Mouse (Mus musculus): ENCODE measurements around the gene Rbms3. TPM values are rescaled to one million over a fixed set of nuclear protein-coding genes. Genes with fewer than 3 reads are reported as not detected.

Gene Rbms3
- total RNA-seq, 2 experiments from 2014 or later, result 15.1 to 16.3 TPM

- DNase-seq (ENCODE audit: low spot score in 2 of 2), result no peak
- no peak overlapping the region for H3K4me3 ChIP-seq
- no peak overlapping the region for H3K27ac ChIP-seq
- TF ChIP-seq CTCF (conservative IDR thresholded peaks at IDR 0.05), result no peak
Measured at GRCm38 (mm10) chr9:117210344-117210743, 419.4 kb downstream of the Rbms3 start.

- Histone ChIP-seq H3K27ac (no peak overlapping the region), H3K4me3 (no peak overlapping the region)
- no peak for TF ChIP-seq CTCF (conservative IDR thresholded peaks at IDR 0.05)
- no peak for DNase-seq (ENCODE audit: low spot score in 2 of 2)
Measured at GRCm38 (mm10) chr9:117205395-117205794, 424.3 kb downstream of the Rbms3 start.

- H3K27ac ChIP-seq, result no peak overlapping the region
- no peak for DNase-seq (ENCODE audit: low spot score in 2 of 2)
- no peak for TF ChIP-seq CTCF (conservative IDR thresholded peaks at IDR 0.05)
- H3K4me3 ChIP-seq, result no peak overlapping the region
Measured at GRCm38 (mm10) chr9:117200067-117200658, 429.6 kb downstream of the Rbms3 start.

GRCm38 (mm10) chr9:117197531-117197930 is 432.2 kb downstream of the Rbms3 start:
- H3K4me3 ChIP-seq, result no peak overlapping the region
- TF ChIP-seq CTCF (conservative IDR thresholded peaks at IDR 0.05), result no peak
- no peak for DNase-seq (ENCODE audit: low spot score in 2 of 2)
- H3K27ac ChIP-seq, result no peak overlapping the region

- Histone ChIP-seq H3K27ac (no peak overlapping the region), H3K4me3 (no peak overlapping the region)
- TF ChIP-seq CTCF (conservative IDR thresholded peaks at IDR 0.05), result no peak
- DNase-seq (ENCODE audit: low spot score in 2 of 2), result peak in 1 of 2 experiments; percentile 9
Measured at GRCm38 (mm10) chr9:117192565-117193540, 436.9 kb downstream of the Rbms3 start.

- no peak overlapping the region for H3K27ac ChIP-seq
- no peak overlapping the region for H3K4me3 ChIP-seq
- peak; percentile 27 to 58 for DNase-seq (ENCODE audit: low spot score in 2 of 2)
- TF ChIP-seq CTCF (conservative IDR thresholded peaks at IDR 0.05), result no peak
Measured at GRCm38 (mm10) chr9:117192093-117192492, 437.6 kb downstream of the Rbms3 start.

- DNase-seq (ENCODE audit: low spot score in 2 of 2), result no peak
- no peak for TF ChIP-seq CTCF (conservative IDR thresholded peaks at IDR 0.05)
- Histone ChIP-seq H3K27ac (no peak overlapping the region), H3K4me3 (no peak overlapping the region)
Measured at GRCm38 (mm10) chr9:117188406-117188805, 441.3 kb downstream of the Rbms3 start.

GRCm38 (mm10) chr9:117187116-117188034 is 442.3 kb downstream of the Rbms3 start:
- DNase-seq (ENCODE audit: low spot score in 2 of 2), result no peak
- Histone ChIP-seq H3K27ac (no peak overlapping the region), H3K4me3 (no peak overlapping the region)
- no peak for TF ChIP-seq CTCF (conservative IDR thresholded peaks at IDR 0.05)

GRCm38 (mm10) chr9:117180658-117181057 is 449.1 kb downstream of the Rbms3 start:
- no peak overlapping the region for H3K27ac ChIP-seq
- no peak for TF ChIP-seq CTCF (conservative IDR thresholded peaks at IDR 0.05)
- no peak overlapping the region for H3K4me3 ChIP-seq
- DNase-seq (ENCODE audit: low spot score in 2 of 2), result no peak

GRCm38 (mm10) chr9:117178366-117178765 is 451.3 kb downstream of the Rbms3 start:
- no peak overlapping the region for H3K27ac ChIP-seq
- no peak for TF ChIP-seq CTCF (conservative IDR thresholded peaks at IDR 0.05)
- DNase-seq (ENCODE audit: low spot score in 2 of 2), result no peak
- no peak overlapping the region for H3K4me3 ChIP-seq

GRCm38 (mm10) chr9:117172526-117172925 is 457.2 kb downstream of the Rbms3 start:
- no peak for DNase-seq (ENCODE audit: low spot score in 2 of 2)
- no peak for TF ChIP-seq CTCF (conservative IDR thresholded peaks at IDR 0.05)
- Histone ChIP-seq H3K27ac (no peak overlapping the region), H3K4me3 (no peak overlapping the region)

GRCm38 (mm10) chr9:117169196-117169595 is 460.5 kb downstream of the Rbms3 start:
- no peak for TF ChIP-seq CTCF (conservative IDR thresholded peaks at IDR 0.05)
- DNase-seq (ENCODE audit: low spot score in 2 of 2), result no peak
- H3K4me3 ChIP-seq, result no peak overlapping the region
- H3K27ac ChIP-seq, result no peak overlapping the region

- no peak for DNase-seq (ENCODE audit: low spot score in 2 of 2)
- Histone ChIP-seq H3K27ac (no peak overlapping the region), H3K4me3 (no peak overlapping the region)
- no peak for TF ChIP-seq CTCF (conservative IDR thresholded peaks at IDR 0.05)
Measured at GRCm38 (mm10) chr9:117163143-117163542, 466.6 kb downstream of the Rbms3 start.
